Mouse (Mus musculus): ENCODE data around the gene Kdm5c. TPM values are rescaled to one million over a fixed set of nuclear protein-coding genes. Genes with fewer than 3 reads are reported as not detected.
"Not testable (repeated sequence)": the region's sequence is repeated elsewhere in the genome, so short reads cannot be mapped to it uniquely, and the experiment has no call there.

Gene Kdm5c
- polyA plus RNA-seq, 2 experiments from 2014 or later = 30.4 to 37.7 TPM

DNA sequence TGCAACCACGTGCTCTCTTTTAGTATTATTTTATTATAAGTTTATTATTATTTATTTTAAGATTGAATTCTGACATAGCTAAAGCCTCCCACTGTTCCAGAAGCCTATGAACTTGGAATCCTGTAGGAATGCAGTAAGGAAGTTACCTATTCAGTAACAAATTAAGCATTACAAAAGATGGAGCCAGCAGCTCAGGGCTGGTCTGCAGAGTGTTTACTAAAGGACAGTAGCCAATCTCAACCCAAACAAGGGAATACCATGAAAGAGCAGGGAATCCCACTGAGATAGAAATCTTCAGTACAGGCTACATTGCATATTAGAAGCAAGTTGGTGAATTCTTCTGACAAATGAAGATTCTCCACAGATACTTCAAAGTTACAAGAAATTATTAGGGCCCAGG lies 54.2 kb downstream of the Kdm5c start:
- ATAC-seq = not testable (repeated sequence)

DNA sequence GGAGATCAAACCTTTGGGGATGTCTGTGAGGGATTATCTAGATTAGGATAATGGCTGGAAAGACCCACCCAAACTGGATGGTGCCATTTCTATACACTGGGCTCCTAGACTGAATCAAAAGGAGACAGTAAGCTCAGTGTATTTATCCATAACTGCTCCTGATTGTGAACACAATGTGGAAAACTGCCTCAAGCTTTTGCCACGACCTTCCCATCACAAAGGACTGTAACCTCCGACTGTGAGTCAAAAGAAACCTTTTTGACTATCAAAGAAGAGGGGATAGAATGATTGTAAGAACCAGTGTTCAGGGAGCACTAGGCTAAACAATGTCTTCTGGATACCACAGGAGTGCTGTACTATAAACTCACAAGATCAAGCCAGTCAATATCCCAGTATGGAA lies 73.4 kb downstream of the Kdm5c start:
- ATAC-seq = no peak

DNA sequence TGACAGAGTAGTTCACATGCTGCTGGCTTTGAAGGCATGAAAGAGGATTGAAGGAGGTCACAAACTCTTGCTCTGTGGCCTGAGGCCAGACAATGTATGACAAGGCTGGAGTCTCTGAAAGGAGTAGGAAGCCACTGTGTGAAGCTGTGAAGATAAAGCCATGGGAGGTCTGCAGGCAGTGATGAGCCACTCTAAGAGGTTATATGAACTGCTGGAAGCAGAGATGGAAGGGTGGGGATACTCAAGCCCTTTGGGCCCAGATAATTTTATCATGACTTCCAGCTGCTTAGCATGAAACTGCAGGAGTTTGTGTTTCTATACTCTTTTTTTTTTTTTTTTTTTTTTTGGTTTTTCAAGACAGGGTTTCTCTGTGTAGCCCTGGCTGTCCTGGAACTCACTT lies 74.6 kb downstream of the Kdm5c start:
- no peak for ATAC-seq

DNA sequence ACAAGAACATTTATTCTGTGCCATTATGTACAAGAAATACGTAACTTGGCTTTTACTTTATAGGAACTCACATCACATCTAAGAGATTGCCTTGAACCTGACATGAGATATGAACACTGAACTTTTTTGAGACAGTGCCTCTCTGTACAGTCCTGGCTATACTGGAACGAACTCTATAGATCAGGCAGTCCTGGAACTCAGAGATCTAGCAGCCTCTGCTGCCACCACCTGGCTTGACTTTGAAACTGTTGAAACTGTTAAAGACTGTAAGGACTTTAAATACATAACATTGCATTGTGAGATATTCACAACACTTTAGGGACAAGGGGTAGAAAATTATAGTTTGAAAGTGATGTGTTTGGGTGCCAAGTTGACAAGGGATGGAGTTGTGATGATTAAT lies 75.1 kb downstream of the Kdm5c start:
- ATAC-seq = peak; percentile 54

DNA sequence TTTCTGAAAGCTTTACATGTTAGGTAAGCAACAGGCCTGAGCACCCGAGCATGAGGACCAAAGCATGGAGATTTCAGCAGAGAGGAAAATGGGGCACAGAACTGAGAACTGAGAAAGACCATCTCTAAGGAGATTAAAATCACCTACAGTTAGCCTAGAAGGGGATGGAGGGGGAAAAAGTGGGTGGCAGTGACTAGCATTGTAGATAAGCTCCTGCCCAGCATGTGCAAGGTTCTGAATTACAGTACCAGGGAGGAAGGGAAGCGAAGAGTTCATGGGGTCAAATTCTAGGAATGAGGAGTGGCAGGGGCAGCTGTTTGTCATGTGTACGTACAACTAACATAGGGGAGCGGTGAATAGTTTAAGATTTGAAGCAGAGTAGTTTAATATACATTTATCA lies 87.7 kb downstream of the Kdm5c start:
- no peak for ATAC-seq

DNA sequence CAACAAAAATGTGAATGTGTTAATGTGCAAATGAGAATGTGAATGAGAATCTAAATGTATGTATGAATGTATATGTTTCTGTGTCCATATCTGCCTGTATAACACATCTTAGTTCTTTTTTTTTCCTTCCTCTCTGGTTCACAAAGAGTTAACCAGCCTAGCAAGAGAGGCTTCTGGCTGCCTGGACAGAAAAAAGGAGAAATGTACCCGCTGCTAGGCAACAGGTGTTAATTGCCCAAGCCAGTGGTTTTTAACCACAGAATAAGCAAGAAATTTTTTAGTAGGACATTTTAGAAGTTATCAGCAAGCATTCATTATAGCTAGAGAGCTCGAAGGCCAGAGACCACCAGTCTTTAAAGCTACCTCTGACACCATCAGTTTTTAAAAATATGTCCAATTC lies 90.0 kb downstream of the Kdm5c start:
- no peak for ATAC-seq

DNA sequence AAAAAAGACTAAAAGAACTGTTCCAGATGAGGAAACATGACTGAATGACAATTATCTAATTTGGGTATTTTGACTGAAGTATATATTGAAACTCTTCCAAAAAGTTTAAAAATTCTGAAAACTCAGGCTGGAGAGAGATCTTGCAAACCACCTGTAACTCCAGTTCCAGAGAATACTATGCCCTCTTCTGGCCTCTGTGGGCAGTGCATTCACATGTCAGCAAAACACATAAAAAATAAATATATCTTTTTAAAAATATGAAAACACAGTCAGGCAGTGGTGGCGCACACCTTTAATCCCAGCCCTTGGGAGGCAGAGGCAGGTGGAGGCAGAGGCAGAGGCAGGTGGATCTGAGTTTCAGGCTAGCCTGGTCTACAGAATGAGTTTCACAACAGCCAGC lies 90.8 kb downstream of the Kdm5c start:
- ATAC-seq = no peak

Other genes with a start within 250 kb of the Kdm5c start
- 100 to 1,000 TPM; 122 to 129 TPM for gene Hsd17b10, start 231.2 kb upstream of the Kdm5c start, polyA plus RNA-seq (2017; shearing (Covaris generic))
- 1 to 10 TPM; 1.8 to 2.0 TPM for gene Ribc1, start 216.7 kb upstream of the Kdm5c start, polyA plus RNA-seq (2017; shearing (Covaris generic))
- gene Smc1a, start 216.6 kb upstream of the Kdm5c start, polyA plus RNA-seq (2017; shearing (Covaris generic)) = 100 to 1,000 TPM in 1 of 2 experiments, 10 to 100 TPM in 1; 91.8 to 102 TPM
- under 1 TPM; 0.18 to 0.34 TPM for gene Iqsec2, start 88.8 kb upstream of the Kdm5c start, polyA plus RNA-seq (2017; shearing (Covaris generic))
- 10 to 100 TPM; 32.5 to 41.2 TPM for gene Kantr, start 94.5 kb downstream of the Kdm5c start, polyA plus RNA-seq (2017; shearing (Covaris generic))
- 10 to 100 TPM; 11.9 to 16.1 TPM for gene Tspyl2, start 109.4 kb downstream of the Kdm5c start, polyA plus RNA-seq (2017; shearing (Covaris generic))
- not detected for gene Gpr173, start 135.7 kb downstream of the Kdm5c start, polyA plus RNA-seq (2017; shearing (Covaris generic))

Data from CD4-positive, CD25-positive, alpha-beta regulatory T cell, adult 4 months (primary cell).